Mouse (Mus musculus): ENCODE measurements at regions not wholly inside any gene's neighbourhood (a gene's known extent, or its start where the extent isn't known, plus 50 kb on each side); places are given as distances from the start of the nearest gene placed in this dataset.

GRCm38 (mm10) chr3:66744133-66744913 is 236.9 kb upstream of the Rsrc1 start:
- no peaks in the 10 kb centered on the region for H3K9me3 ChIP-seq (replicated peaks)
- no peak overlapping the region for H3K4me3 ChIP-seq (replicated peaks)
- H3K27me3 ChIP-seq (replicated peaks): no peaks in the 10 kb centered on the region
- no peak overlapping the region for H3K9ac ChIP-seq (replicated peaks)
- no peak for ATAC-seq (ENCODE audit: low FRiP score)
- H3K36me3 ChIP-seq: no peaks in the 10 kb centered on the region
- no peak overlapping the region for H3K27ac ChIP-seq (replicated peaks)
- H3K4me1 ChIP-seq: peaks cover 21% of the 10 kb centered on the region
- no peak overlapping the region for H3K4me2 ChIP-seq
- 73% methylated on average over 11 of the region's 11 CpGs for WGBS

DNA sequence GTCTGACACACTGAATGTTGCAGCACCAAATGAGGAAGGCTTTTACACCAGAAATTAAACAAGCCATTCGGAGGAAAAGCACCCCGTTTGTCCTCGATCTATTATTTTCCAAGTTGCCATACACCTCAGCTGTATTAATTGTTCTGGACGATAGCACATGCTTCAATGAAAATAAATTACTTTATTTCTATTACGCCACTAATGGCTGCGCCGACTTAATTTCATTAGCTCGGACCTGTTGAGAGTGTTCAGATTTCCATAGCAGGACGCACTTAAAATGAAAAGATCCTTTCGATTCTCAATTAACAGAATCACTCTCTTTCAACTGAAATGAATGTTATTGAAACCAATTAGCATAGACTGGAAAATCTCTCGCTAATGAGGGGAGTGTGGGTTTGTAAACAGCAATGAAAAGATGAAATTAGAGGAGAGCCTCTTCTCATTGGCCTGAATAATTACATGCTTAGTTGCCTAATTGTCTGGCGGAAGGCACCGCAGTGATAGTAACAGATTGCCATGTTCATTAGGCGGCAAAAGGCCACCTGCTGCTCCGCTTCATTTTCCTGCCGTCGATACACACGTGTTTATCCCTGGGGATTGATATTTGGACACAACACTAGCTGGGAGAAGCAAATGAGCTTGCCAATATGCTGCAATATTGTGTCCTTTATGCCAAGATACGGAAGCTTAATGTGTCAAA is 234.7 kb upstream of the Rsrc1 start:
- peak; percentile 86 for ATAC-seq (ENCODE audit: low FRiP score)
- Histone ChIP-seq H3K27me3 (replicated peaks) (no peaks in the 10 kb centered on the region), H3K27ac (replicated peaks) (peak overlapping the region; percentile 7; the same call in 1 of the 2 replicates), H3K4me2 (peak overlapping the region; percentile 55), H3K9ac (replicated peaks) (no peak overlapping the region), H3K36me3 (no peaks in the 10 kb centered on the region), H3K4me1 (peaks cover 13% of the 10 kb centered on the region), H3K9me3 (replicated peaks) (no peaks in the 10 kb centered on the region), H3K4me3 (replicated peaks) (peak overlapping the region; percentile 24)
- WGBS: 22% methylated on average over 19 of the region's 19 CpGs

GRCm38 (mm10) chr3:66747073-66747710 is 234.0 kb upstream of the Rsrc1 start:
- 22% methylated on average over 20 of the region's 20 CpGs for WGBS
- H3K4me3 ChIP-seq (replicated peaks): peak overlapping the region; percentile 24
- peak overlapping the region; percentile 55 for H3K4me2 ChIP-seq
- peak; percentile 64 for ATAC-seq (ENCODE audit: low FRiP score)
- peaks cover 13% of the 10 kb centered on the region for H3K4me1 ChIP-seq
- no peaks in the 10 kb centered on the region for H3K36me3 ChIP-seq
- H3K9ac ChIP-seq (replicated peaks): no peak overlapping the region
- no peaks in the 10 kb centered on the region for H3K27me3 ChIP-seq (replicated peaks)
- H3K9me3 ChIP-seq (replicated peaks): no peaks in the 10 kb centered on the region
- H3K27ac ChIP-seq (replicated peaks): 0 out of 2 replicates have a peak overlapping the region, but pooled peaks have one; percentile 7

DNA sequence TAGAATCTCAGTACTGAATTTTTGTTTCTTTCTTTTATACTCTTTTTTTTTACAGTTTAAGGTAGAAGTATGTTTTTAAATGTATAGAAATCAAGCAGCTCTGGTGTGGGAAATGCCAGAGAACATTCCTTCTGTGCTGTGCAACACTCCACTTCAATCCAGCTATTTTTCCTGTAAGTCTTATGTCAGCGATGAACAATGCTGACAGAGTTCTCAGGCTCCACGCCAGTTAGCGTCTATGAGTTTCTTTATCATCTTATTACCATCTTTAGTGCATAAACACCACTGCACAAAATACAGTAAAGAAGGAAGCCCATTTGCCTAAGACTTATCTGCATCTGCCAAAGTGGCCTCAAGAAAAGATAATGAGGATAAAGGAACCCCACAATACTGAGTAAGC is 223.0 kb upstream of the Rsrc1 start:
- no peaks in the 10 kb centered on the region for H3K4me1 ChIP-seq

GRCm38 (mm10) chr3:66759841-66760240 is 221.3 kb upstream of the Rsrc1 start:
- H3K36me3 ChIP-seq: no peaks in the 10 kb centered on the region
- H3K4me3 ChIP-seq (replicated peaks): no peak overlapping the region
- H3K9me3 ChIP-seq (replicated peaks): no peaks in the 10 kb centered on the region
- ATAC-seq (ENCODE audit: low FRiP score): no peak
- no peak overlapping the region for H3K27ac ChIP-seq (replicated peaks)
- WGBS: 89% methylated on average over 4 of the region's 4 CpGs
- no peak overlapping the region for H3K4me2 ChIP-seq
- no peak overlapping the region for H3K9ac ChIP-seq (replicated peaks)
- no peaks in the 10 kb centered on the region for H3K27me3 ChIP-seq (replicated peaks)
- H3K4me1 ChIP-seq: no peaks in the 10 kb centered on the region

More for the DNA sequence above, 223.0 kb upstream of the Rsrc1 start:
- H3K27ac ChIP-seq (replicated peaks): no peak overlapping the region
- no peak overlapping the region for H3K9ac ChIP-seq (replicated peaks)
- H3K9me3 ChIP-seq (replicated peaks): no peaks in the 10 kb centered on the region
- H3K27me3 ChIP-seq (replicated peaks): no peaks in the 10 kb centered on the region
- WGBS: 91% methylated on average over 3 of the region's 3 CpGs
- H3K36me3 ChIP-seq: no peaks in the 10 kb centered on the region
- no peak overlapping the region for H3K4me2 ChIP-seq
- H3K4me3 ChIP-seq (replicated peaks): no peak overlapping the region
- no peak for ATAC-seq (ENCODE audit: low FRiP score)

DNA sequence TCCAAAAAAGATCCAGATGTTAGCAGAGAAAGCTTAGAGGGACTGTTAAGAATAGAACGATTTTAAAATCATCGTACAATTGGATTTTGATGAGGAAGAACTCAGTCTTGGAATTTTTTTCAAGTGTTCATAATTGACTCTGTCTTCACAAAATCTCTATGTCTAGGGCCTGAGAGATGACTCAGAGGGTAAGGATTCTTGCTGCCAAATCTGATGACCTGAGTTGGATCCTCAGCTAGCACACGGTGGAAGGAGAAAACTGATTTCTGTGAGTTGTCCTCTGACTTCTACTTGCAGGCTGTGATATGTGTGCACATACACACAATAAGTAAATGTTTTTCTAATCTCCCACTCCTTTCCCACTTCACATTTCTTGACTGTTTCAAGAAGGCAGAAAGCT is 218.7 kb upstream of the Rsrc1 start:
- no peak overlapping the region for H3K4me3 ChIP-seq (replicated peaks)
- no peak overlapping the region for H3K27ac ChIP-seq (replicated peaks)
- H3K27me3 ChIP-seq (replicated peaks): no peaks in the 10 kb centered on the region
- no peak overlapping the region for H3K4me2 ChIP-seq
- H3K36me3 ChIP-seq: no peaks in the 10 kb centered on the region
- H3K9ac ChIP-seq (replicated peaks): no peak overlapping the region
- no peaks in the 10 kb centered on the region for H3K4me1 ChIP-seq
- 90% methylated on average over 3 of the region's 3 CpGs for WGBS
- H3K9me3 ChIP-seq (replicated peaks): no peaks in the 10 kb centered on the region
- ATAC-seq (ENCODE audit: low FRiP score): no peak

DNA sequence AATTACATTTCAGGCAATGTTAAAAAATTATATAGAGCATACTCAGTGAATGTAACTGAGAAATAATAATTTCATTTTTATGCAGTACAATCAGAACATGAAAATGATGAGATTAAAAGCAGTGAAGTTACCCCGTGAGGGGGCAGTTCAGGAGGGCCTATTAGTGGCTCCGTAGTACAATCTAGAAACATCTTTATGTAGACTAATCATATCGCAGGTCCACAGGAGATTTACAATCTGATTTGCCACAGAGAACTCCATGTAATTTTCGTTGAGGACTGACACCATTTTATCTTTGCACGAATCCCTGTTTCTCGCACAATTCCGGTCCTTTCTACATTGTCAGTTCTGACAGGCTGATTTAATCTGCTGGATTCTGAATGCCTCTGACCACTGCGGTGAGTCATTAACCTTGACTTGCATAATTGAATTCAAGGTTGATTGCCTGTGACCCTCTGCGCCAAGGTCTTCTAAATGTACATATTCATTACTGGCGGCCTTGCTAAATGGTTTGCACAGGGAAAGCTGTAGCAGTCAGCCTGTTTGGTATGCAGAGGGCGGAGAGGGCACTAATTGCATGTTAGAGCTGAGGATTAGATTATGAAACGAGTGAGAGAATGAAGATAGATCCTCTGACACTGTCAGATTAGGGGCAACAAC is 183.7 kb upstream of the Rsrc1 start:
- Histone ChIP-seq H3K4me1 (0 out of 2 replicates have a peak, but pooled peaks cover 3% of the 10 kb centered on the region), H3K9me3 (replicated peaks) (no peaks in the 10 kb centered on the region), H3K4me2 (no peak overlapping the region), H3K36me3 (no peaks in the 10 kb centered on the region), H3K4me3 (replicated peaks) (no peak overlapping the region), H3K27ac (replicated peaks) (no peak overlapping the region), H3K9ac (replicated peaks) (no peak overlapping the region), H3K27me3 (replicated peaks) (no peaks in the 10 kb centered on the region)
- 29% methylated on average over 12 of the region's 12 CpGs for WGBS
- no peak; the same call in 1 of the 2 replicates for ATAC-seq (ENCODE audit: low FRiP score)

DNA sequence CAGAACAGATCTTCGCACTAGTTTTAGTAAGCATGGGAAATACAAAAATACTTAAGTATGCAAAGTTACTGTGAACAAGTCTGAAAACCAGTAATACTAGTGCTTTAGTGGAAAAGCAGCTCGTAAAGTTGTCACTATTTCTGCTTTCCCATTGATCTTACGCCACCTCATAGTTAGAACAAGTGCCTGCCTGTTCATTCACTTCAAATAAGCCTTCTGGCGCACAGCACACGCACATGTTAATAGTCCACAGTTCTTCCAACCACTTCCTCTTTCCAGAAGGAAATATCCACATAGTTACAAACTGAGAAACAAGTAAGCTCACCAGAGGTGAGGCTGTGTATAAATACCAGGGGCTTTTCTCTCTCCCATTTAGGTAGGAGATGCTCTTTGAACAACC is 182.9 kb upstream of the Rsrc1 start:
- Histone ChIP-seq H3K36me3 (no peaks in the 10 kb centered on the region), H3K9ac (replicated peaks) (no peak overlapping the region), H3K4me1 (0 out of 2 replicates have a peak, but pooled peaks cover 3% of the 10 kb centered on the region), H3K27ac (replicated peaks) (no peak overlapping the region), H3K27me3 (replicated peaks) (no peaks in the 10 kb centered on the region), H3K4me2 (no peak overlapping the region), H3K9me3 (replicated peaks) (no peaks in the 10 kb centered on the region), H3K4me3 (replicated peaks) (no peak overlapping the region)
- no peak for ATAC-seq (ENCODE audit: low FRiP score)
- WGBS: 62% methylated on average over 5 of the region's 5 CpGs

- Histone ChIP-seq H3K4me1 (0 out of 2 replicates have a peak, but pooled peaks cover 2% of the 10 kb centered on the region), H3K9ac (replicated peaks) (no peak overlapping the region), H3K9me3 (replicated peaks) (no peaks in the 10 kb centered on the region), H3K4me3 (replicated peaks) (no peak overlapping the region), H3K4me2 (no peak overlapping the region), H3K36me3 (no peaks in the 10 kb centered on the region), H3K27me3 (replicated peaks) (no peaks in the 10 kb centered on the region), H3K27ac (replicated peaks) (no peak overlapping the region)
- WGBS: 74% methylated on average over 5 of the region's 5 CpGs
- ATAC-seq (ENCODE audit: low FRiP score): no peak
These were observed 178.7 kb upstream of the Rsrc1 start for GRCm38 (mm10) chr3:66802538-66802937.

DNA sequence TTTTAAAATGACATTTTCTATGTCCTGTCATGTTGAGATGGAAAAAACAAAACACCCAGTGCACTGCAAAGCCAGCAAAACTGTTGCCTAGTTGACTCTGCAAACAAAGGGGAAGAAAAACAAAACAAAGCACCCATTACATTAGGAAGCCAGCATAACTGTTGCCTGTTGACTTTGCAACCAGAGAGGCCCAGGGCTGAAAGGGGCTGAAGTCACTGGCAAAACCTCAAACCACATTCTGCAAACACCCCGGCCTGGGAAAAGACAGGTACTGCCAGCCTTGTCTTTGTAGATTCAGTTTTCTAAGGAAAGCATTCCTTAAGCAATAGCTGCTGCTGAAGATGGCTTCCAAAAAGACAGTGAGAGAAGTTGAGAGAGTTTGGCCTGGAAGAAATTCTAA is 175.0 kb upstream of the Rsrc1 start:
- ATAC-seq (ENCODE audit: low FRiP score): no peak
- no peak overlapping the region for H3K4me2 ChIP-seq
- 76% methylated on average over 1 of the region's 1 CpGs for WGBS
- no peak overlapping the region for H3K27ac ChIP-seq (replicated peaks)
- 0 out of 2 replicates have a peak, but pooled peaks cover 2% of the 10 kb centered on the region for H3K9me3 ChIP-seq (replicated peaks)
- H3K9ac ChIP-seq (replicated peaks): no peak overlapping the region
- H3K27me3 ChIP-seq (replicated peaks): no peaks in the 10 kb centered on the region
- H3K36me3 ChIP-seq: no peaks in the 10 kb centered on the region
- no peak overlapping the region for H3K4me3 ChIP-seq (replicated peaks)
- H3K4me1 ChIP-seq: no peaks in the 10 kb centered on the region

DNA sequence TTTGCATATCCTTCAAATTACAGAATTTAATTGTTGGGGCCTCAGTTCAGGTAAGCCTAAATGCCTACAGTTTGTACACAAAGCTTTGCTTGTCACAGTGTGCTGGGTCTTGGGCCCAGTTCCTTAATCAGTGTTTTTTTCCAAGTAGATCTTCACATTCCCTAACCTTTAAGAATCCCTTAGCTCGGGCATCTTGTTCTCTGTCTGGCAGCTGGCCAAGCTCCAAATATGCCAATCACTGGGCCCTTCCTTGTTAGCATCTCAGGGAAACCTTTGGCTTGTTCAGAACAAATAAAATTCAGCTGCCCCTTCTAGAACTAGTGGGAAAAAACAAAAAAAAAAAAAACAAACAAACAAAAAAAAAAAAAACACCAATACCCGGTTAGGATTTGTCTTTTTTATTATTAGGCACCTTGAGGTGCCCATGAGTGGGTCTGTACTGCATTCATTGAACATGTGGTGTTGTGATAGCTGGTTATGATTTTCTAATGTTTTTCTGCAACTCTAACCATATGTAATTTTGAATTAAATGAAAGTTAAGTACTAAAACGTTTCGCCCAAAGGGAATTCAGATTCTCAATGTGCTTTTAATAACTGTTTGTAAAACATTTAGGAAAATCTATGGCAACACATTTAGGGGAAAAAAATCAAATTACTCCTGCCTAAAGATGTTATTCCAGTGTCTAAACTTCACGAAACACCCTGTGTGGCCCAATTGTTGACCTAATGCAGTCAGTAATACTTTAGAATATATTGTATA is 168.3 kb upstream of the Rsrc1 start:
- Histone ChIP-seq H3K4me3 (replicated peaks) (no peak overlapping the region), H3K4me1 (no peaks in the 10 kb centered on the region), H3K4me2 (no peak overlapping the region), H3K27me3 (replicated peaks) (no peaks in the 10 kb centered on the region), H3K9ac (replicated peaks) (no peak overlapping the region), H3K9me3 (replicated peaks) (0 out of 2 replicates have a peak, but pooled peaks cover 2% of the 10 kb centered on the region), H3K27ac (replicated peaks) (no peak overlapping the region), H3K36me3 (no peaks in the 10 kb centered on the region)
- 63% methylated on average over 5 of the region's 5 CpGs for WGBS
- no peak for ATAC-seq (ENCODE audit: low FRiP score)
